Mouse (Mus musculus): ENCODE results near the gene Crybg1. TPM values are rescaled to one million over a fixed set of nuclear protein-coding genes. Genes with fewer than 3 reads are reported as not detected.
"Not testable (repeated sequence)": the region's sequence is repeated elsewhere in the genome, so short reads cannot be mapped to it uniquely, and the experiment has no call there.

The Crybg1 gene
- total and polyA plus RNA-seq, 3 experiments, result 3.9 to 6.6 (median 5.2) TPM

DNA sequence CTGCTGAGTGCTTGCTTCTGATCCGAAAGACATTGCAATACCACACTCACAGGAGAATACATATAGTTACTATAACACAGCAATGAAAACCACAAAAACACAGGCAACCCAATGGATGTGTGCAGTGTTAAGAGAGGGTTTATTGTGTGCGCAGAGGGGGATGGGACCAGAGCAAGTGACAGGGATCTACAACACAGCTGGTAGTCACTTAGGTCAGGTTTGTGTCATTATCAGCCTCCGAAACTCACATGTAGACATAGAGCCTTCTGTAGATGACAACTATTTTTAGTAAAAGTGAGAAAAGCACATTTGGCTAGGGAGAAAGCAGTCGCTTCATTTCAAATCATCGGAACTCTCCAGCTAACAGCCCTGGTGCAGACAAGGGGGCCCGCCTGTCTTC is 166.2 kb downstream of the Crybg1 start:
- H3K4me3 ChIP-seq (replicated peaks in 1 of 3; ENCODE audit: low read depth in 2 of 3, low read length in 2 of 3, poor library complexity in 1 of 3), result no peak overlapping the region
- H3K9me3 ChIP-seq (replicated peaks; ENCODE audit: low read length), result peaks cover 2% of the 10 kb centered on the region
- H3K4me2 ChIP-seq (ENCODE audit: insufficient read depth, low read depth, poor library complexity, severe bottlenecking), result peak overlapping the region; percentile 53; the same call in 1 of the 2 replicates
- DNase-seq (ENCODE audit: extremely low read depth), result no peak
- peaks cover 15 to 33% of the 10 kb centered on the region in 2 experiments for H3K36me3 ChIP-seq (replicated peaks in 1 of 2; ENCODE audit: control insufficient read depth in 1 of 2, insufficient read depth in 1 of 2, low read length in 1 of 2)
- in situ Hi-C loops (cut with MboI; ENCODE audit: low pct_ligation_motif_present, low pct_unique_long_range_greater_than_20kb, low sequenced_read_pairs), result no loop called here
- dilution Hi-C loops (cut with MboI; ENCODE audit: extremely low pct_ligation_motif_present, extremely low pct_unique_long_range_greater_than_20kb, low sequenced_read_pairs), result no loop called here
- no peaks in the 10 kb centered on the region for H3K79me2 ChIP-seq (replicated peaks; ENCODE audit: control insufficient read depth, extremely low read depth, insufficient read depth, poor library complexity, severe bottlenecking)
- H3K27me3 ChIP-seq (replicated peaks), result no peaks in the 10 kb centered on the region
- H3K4me1 ChIP-seq (ENCODE audit: control insufficient read depth in 1 of 2, insufficient read depth in 2 of 2), result peaks cover 20 to 36% of the 10 kb centered on the region in 2 experiments
- H3K9ac ChIP-seq (ENCODE audit: insufficient read depth, low read depth), result no peak overlapping the region; the same call in 1 of the 2 replicates
- TF ChIP-seq CHD2 (IDR thresholded peaks at IDR 0.05; ENCODE audit: low read length), result peak; percentile 61; the same call in 1 of the 2 replicates
- 0 out of 2 replicates have a peak, but pooled peaks have one; percentile 26 for TF ChIP-seq TCF12 (IDR thresholded peaks at IDR 0.05; ENCODE audit: low read depth, low read length)
- peak; percentile 50; the same call in 1 of the 2 replicates for TF ChIP-seq ETS1 (conservative IDR thresholded peaks at IDR 0.05; ENCODE audit: low read depth, low read length)
- TF ChIP-seq ZKSCAN1 (IDR thresholded peaks at IDR 0.05; ENCODE audit: borderline replicate concordance, low read depth, low read length), result no peak
- TF ChIP-seq EP300 (IDR thresholded peaks at IDR 0.05; ENCODE audit: low read length), result no peak; the same call in 1 of the 2 replicates
- peak; percentile 52 for TF ChIP-seq MEF2A (IDR thresholded peaks at IDR 0.05; ENCODE audit: borderline replicate concordance, low read depth, low read length)
- peak; percentile 86 for TF ChIP-seq BHLHE40 (IDR thresholded peaks at IDR 0.05; ENCODE audit: low read depth, low read length)
- H3K27ac ChIP-seq (ENCODE audit: insufficient read depth, low read depth), result peak overlapping the region; percentile 27

DNA sequence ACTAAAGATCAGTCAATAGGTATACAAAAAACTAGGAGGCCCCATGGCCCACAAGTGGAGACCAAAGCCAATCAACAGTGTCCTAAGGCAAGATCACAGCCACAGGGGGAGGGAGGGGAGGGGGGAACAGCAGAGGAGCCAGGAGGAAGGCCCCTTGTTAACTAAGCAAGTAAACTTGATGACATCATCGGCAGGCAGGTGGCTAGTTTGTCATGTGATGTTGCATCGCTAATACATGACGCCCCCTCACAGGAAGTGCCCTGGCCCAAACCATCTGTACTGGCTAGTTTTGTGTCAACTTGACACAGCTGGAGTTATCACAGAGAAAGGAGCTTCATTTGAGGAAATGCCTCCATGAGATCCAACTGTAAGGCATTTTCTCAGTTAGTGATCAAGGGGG is 167.9 kb downstream of the Crybg1 start:
- H3K9me3 ChIP-seq (replicated peaks; ENCODE audit: low read length); in situ Hi-C loops (cut with MboI; ENCODE audit: low pct_ligation_motif_present, low pct_unique_long_range_greater_than_20kb, low sequenced_read_pairs); dilution Hi-C loops (cut with MboI; ENCODE audit: extremely low pct_ligation_motif_present, extremely low pct_unique_long_range_greater_than_20kb, low sequenced_read_pairs); H3K27me3 ChIP-seq (replicated peaks); H3K79me2 ChIP-seq (replicated peaks; ENCODE audit: control insufficient read depth, extremely low read depth, insufficient read depth, poor library complexity, severe bottlenecking); H3K4me2 ChIP-seq (ENCODE audit: insufficient read depth, low read depth, poor library complexity, severe bottlenecking); H3K27ac ChIP-seq (ENCODE audit: insufficient read depth, low read depth); H3K4me3 ChIP-seq (replicated peaks in 1 of 3; ENCODE audit: low read depth in 2 of 3, low read length in 2 of 3, poor library complexity in 1 of 3); H3K9ac ChIP-seq (ENCODE audit: insufficient read depth, low read depth): not testable (repeated sequence)
- Histone ChIP-seq H3K4me1 (ENCODE audit: control insufficient read depth in 1 of 2, insufficient read depth in 2 of 2) (peaks cover 20 to 36% of the 10 kb centered on the region in 2 experiments), H3K36me3 (replicated peaks in 1 of 2; ENCODE audit: control insufficient read depth in 1 of 2, insufficient read depth in 1 of 2, low read length in 1 of 2) (peaks cover 13 to 23% of the 10 kb centered on the region in 2 experiments)
- TF ChIP-seq USF1 (IDR thresholded peaks at IDR 0.05; ENCODE audit: low read depth, low read length) (peak; percentile 44), BHLHE40 (IDR thresholded peaks at IDR 0.05; ENCODE audit: low read depth, low read length) (peak; percentile 52), ELF1 (IDR thresholded peaks at IDR 0.05; ENCODE audit: low read depth, low read length) (0 out of 2 replicates have a peak, but pooled peaks have one; percentile 25), ETS1 (conservative IDR thresholded peaks at IDR 0.05; ENCODE audit: low read depth, low read length) (peak; percentile 37; the same call in 1 of the 2 replicates)
- peak; percentile 67 for DNase-seq (ENCODE audit: extremely low read depth)

DNA sequence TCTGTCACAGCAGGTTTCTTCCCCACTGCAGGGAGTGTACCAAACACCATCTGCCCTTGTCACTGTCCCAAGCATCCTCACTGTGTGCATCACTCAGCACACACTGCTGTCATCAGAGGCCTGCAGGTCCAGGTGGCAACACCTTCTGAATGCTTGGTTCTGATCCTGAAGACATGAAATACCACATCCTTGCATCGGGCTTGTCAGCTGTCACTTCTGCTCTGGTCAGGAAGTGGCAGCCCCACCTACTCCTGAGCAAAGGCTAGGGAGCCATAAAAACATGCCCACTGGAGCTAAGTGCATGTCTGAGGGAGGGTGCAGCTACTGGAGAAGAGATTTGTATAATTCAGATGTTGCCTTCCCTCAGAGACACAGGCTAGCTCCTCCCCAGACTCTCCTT is 168.6 kb downstream of the Crybg1 start:
- no peak overlapping the region for H3K9ac ChIP-seq (ENCODE audit: insufficient read depth, low read depth)
- H3K4me1 ChIP-seq (ENCODE audit: control insufficient read depth in 1 of 2, insufficient read depth in 2 of 2), result peaks cover 20 to 36% of the 10 kb centered on the region in 2 experiments
- dilution Hi-C loops (cut with MboI; ENCODE audit: extremely low pct_ligation_motif_present, extremely low pct_unique_long_range_greater_than_20kb, low sequenced_read_pairs) (no loop called here), in situ Hi-C loops (cut with MboI; ENCODE audit: low pct_ligation_motif_present, low pct_unique_long_range_greater_than_20kb, low sequenced_read_pairs) (no loop called here)
- peaks cover 11 to 23% of the 10 kb centered on the region in 2 experiments for H3K36me3 ChIP-seq (replicated peaks in 1 of 2; ENCODE audit: control insufficient read depth in 1 of 2, insufficient read depth in 1 of 2, low read length in 1 of 2)
- H3K27ac ChIP-seq (ENCODE audit: insufficient read depth, low read depth), result no peak overlapping the region
- no peaks in the 10 kb centered on the region for H3K27me3 ChIP-seq (replicated peaks)
- H3K4me3 ChIP-seq (replicated peaks in 1 of 3; ENCODE audit: low read depth in 2 of 3, low read length in 2 of 3, poor library complexity in 1 of 3), result no peak overlapping the region
- no peak for DNase-seq (ENCODE audit: extremely low read depth)
- H3K9me3 ChIP-seq (replicated peaks; ENCODE audit: low read length), result peaks cover 2% of the 10 kb centered on the region
- H3K79me2 ChIP-seq (replicated peaks; ENCODE audit: control insufficient read depth, extremely low read depth, insufficient read depth, poor library complexity, severe bottlenecking), result no peaks in the 10 kb centered on the region
- no peak for TF ChIP-seq MAX (IDR thresholded peaks at IDR 0.05; ENCODE audit: low read length)
- no peak for TF ChIP-seq NRF1 (IDR thresholded peaks at IDR 0.05; ENCODE audit: low read depth, low read length)
- no peak overlapping the region for H3K4me2 ChIP-seq (ENCODE audit: insufficient read depth, low read depth, poor library complexity, severe bottlenecking)
